Mouse (Mus musculus) T-helper 1 cell (primary cell): ENCODE measurements around the gene Nup93.

Experiments
- in situ Hi-C: fragments of 300-600 bp; cut with MboI, MseI; formaldehyde crosslinking; loops from one replicate; pipeline ENCODE4 v1.15.1; 2025; ENCODE audit warnings: high pct_unique_total_duplicates

Nup93 gene

GRCm38 (mm10) chr8:94317249-94317648, 102.9 kb downstream of the Nup93 start:
- in situ Hi-C loops: no loop called here

GRCm38 (mm10) chr8:94317691-94318090, 103.3 kb downstream of the Nup93 start:
- in situ Hi-C loops: no loop called here

GRCm38 (mm10) chr8:94320036-94320435, 105.7 kb downstream of the Nup93 start:
- in situ Hi-C loops: no loop called here

- in situ Hi-C loops: no loop called here
Measured at GRCm38 (mm10) chr8:94322083-94322482, 107.7 kb downstream of the Nup93 start.

- in situ Hi-C loops: no loop called here
Measured at GRCm38 (mm10) chr8:94323041-94323440, 108.7 kb downstream of the Nup93 start.

GRCm38 (mm10) chr8:94324071-94324470, 109.7 kb downstream of the Nup93 start:
- in situ Hi-C loops: no loop called here

GRCm38 (mm10) chr8:94326016-94326415, 111.7 kb downstream of the Nup93 start:
- in situ Hi-C loops: no loop called here

GRCm38 (mm10) chr8:94328932-94329728, 114.8 kb downstream of the Nup93 start, which contains the start of gene Slc12a3:
Slc12a3 (plus strand) TSS chr8:94329201.
- in situ Hi-C loops: no loop called here

GRCm38 (mm10) chr8:94330733-94331132, 116.4 kb downstream of the Nup93 start:
- in situ Hi-C loops: loop anchor here (5.0 to 10.0 kb wide), 2 partner anchors 64 to 162 kb away; no protein-coding TSS in a partner anchor

GRCm38 (mm10) chr8:94333345-94333744, 119.0 kb downstream of the Nup93 start:
- in situ Hi-C loops: loop anchor here (5.0 to 10.0 kb wide), 2 partner anchors 61 to 159 kb away; no protein-coding TSS in a partner anchor

GRCm38 (mm10) chr8:94337559-94337958, 123.2 kb downstream of the Nup93 start:
- in situ Hi-C loops: loop anchor here (10.0 kb wide), 1 partner anchor 57 kb away; no protein-coding TSS in a partner anchor

GRCm38 (mm10) chr8:94340796-94341195, 126.4 kb downstream of the Nup93 start:
- in situ Hi-C loops: no loop called here

- in situ Hi-C loops: no loop called here
Measured at GRCm38 (mm10) chr8:94342691-94343090, 128.3 kb downstream of the Nup93 start.

GRCm38 (mm10) chr8:94343290-94343689, 128.9 kb downstream of the Nup93 start:
- in situ Hi-C loops: no loop called here

- in situ Hi-C loops: no loop called here
Measured at GRCm38 (mm10) chr8:94343778-94344320, 129.5 kb downstream of the Nup93 start.

GRCm38 (mm10) chr8:94345657-94346056, 131.3 kb downstream of the Nup93 start:
- in situ Hi-C loops: no loop called here

- in situ Hi-C loops: no loop called here
Measured at GRCm38 (mm10) chr8:94346264-94346663, 131.9 kb downstream of the Nup93 start.

GRCm38 (mm10) chr8:94348425-94348824, 134.1 kb downstream of the Nup93 start:
- in situ Hi-C loops: no loop called here

- in situ Hi-C loops: no loop called here
Measured at GRCm38 (mm10) chr8:94354069-94354531, 139.7 kb downstream of the Nup93 start.

- in situ Hi-C loops: no loop called here
Measured at GRCm38 (mm10) chr8:94354571-94354970, 140.2 kb downstream of the Nup93 start.

- in situ Hi-C loops: no loop called here
Measured at GRCm38 (mm10) chr8:94357220-94357619, 142.9 kb downstream of the Nup93 start.

- in situ Hi-C loops: no loop called here
Measured at GRCm38 (mm10) chr8:94358541-94358940, 144.2 kb downstream of the Nup93 start.
